Mouse (Mus musculus): Measurements from ENCODE around the gene Map3k11. TPM values are rescaled to one million over a fixed set of nuclear protein-coding genes. Genes with fewer than 3 reads are reported as not detected.

Gene Map3k11
- polyA plus RNA-seq, 1 experiment: 29.7 TPM

GRCm38 (mm10) chr19:5713255-5713654, 24.7 kb downstream of the Map3k11 start:
- no peak for DNase-seq
- Histone ChIP-seq H3K27me3 (ENCODE audit: control insufficient read depth, insufficient read depth, low read length) (no peaks in the 10 kb centered on the region), H3K4me1 (ENCODE audit: control insufficient read depth, insufficient read depth, low read length) (peaks cover 9% of the 10 kb centered on the region), H3K27ac (ENCODE audit: insufficient read depth, low read length) (no peak overlapping the region), H3K4me3 (replicated peaks; ENCODE audit: insufficient read depth, low read depth, low read length) (no peak overlapping the region)
- 70% methylated on average over 5 of the region's 5 CpGs for WGBS
- TF ChIP-seq POLR2A (IDR thresholded peaks at IDR 0.05; ENCODE audit: borderline replicate concordance, insufficient read depth, low read length) (no peak), CTCF (IDR thresholded peaks at IDR 0.05; ENCODE audit: borderline replicate concordance, insufficient read depth, low read depth, low read length) (no peak)

DNA sequence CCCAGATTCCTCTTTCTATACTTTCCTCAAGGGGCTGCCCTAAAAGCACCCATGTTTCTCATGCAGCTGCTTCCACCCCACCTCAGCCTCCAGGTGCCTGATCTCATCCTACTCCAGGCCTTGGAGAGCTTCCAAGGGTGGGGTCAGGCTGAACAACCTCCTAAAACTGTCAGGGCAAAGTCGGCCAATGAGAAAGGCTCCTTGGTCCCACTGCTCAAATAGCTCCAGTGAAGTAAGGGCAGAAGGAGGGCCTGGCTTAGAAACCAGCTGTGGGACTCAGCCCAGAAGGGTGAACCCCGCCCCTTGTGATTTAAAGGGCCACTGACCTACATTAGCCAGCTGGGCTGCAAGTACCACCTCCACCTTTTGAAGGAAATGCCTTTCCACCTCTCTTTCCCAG, 25.2 kb downstream of the Map3k11 start:
- WGBS: 18% methylated on average over 2 of the region's 2 CpGs
- Histone ChIP-seq H3K4me1 (ENCODE audit: control insufficient read depth, insufficient read depth, low read length) (peaks cover 9% of the 10 kb centered on the region), H3K27ac (ENCODE audit: insufficient read depth, low read length) (no peak overlapping the region), H3K27me3 (ENCODE audit: control insufficient read depth, insufficient read depth, low read length) (no peaks in the 10 kb centered on the region), H3K4me3 (replicated peaks; ENCODE audit: insufficient read depth, low read depth, low read length) (no peak overlapping the region)
- DNase-seq: no peak
- TF ChIP-seq CTCF (IDR thresholded peaks at IDR 0.05; ENCODE audit: borderline replicate concordance, insufficient read depth, low read depth, low read length) (no peak), POLR2A (IDR thresholded peaks at IDR 0.05; ENCODE audit: borderline replicate concordance, insufficient read depth, low read length) (no peak)

DNA sequence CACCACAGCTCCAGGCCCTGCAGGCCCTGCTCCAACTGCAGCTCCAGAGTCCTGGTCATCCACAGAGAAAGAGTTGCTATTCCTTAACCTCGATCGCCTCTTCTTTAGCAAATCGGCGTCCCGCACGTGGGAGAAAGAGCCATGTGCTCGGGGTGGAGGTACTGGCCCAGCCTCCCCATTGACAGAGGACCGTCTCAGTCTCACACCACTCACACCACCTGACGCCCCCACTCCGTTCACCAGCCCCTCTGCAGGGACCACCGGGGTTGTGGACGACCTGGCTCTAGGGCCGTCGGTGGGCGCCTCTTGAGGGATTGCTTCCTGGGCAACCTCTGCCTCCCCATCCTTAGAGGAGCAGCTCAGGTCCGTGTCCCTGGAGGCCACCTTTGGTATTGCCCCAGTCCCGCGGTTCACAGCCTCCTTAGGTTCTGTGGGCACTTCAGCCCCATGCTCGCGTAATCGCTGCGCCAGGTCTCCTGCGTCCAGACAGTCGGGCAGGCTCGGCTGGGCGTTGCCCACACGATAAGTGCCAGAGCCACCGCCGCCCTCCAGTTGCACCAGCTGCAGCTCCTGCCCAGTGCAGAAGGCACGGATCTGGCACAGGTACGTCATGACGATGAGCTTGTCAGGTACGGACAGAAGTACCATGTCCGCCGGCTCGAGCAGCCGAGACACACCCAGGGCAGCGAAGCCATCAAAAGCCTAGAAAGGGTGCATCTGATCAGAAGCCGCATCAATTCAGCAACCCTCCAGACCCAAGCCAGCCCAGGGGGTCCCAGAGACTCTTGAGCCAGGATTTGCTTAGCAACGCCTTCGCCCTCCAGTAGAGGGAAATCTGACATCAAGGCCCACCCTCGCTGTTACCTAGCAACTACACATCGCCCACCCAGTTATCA, 27.5 kb downstream of the Map3k11 start:
- TF ChIP-seq POLR2A (IDR thresholded peaks at IDR 0.05; ENCODE audit: borderline replicate concordance, insufficient read depth, low read length): no peak
- TF ChIP-seq CTCF (IDR thresholded peaks at IDR 0.05; ENCODE audit: borderline replicate concordance, insufficient read depth, low read depth, low read length): peak; percentile 45; the same call in 1 of the 2 replicates
- H3K4me3 ChIP-seq (replicated peaks; ENCODE audit: insufficient read depth, low read depth, low read length): peak overlapping the region; percentile 37
- peak; percentile 43 to 55 for DNase-seq

GRCm38 (mm10) chr19:5716955-5717354, 28.4 kb downstream of the Map3k11 start:
- DNase-seq: no peak
- Histone ChIP-seq H3K27ac (ENCODE audit: insufficient read depth, low read length) (no peak overlapping the region), H3K27me3 (ENCODE audit: control insufficient read depth, insufficient read depth, low read length) (no peaks in the 10 kb centered on the region), H3K4me1 (ENCODE audit: control insufficient read depth, insufficient read depth, low read length) (peaks cover 9% of the 10 kb centered on the region), H3K4me3 (replicated peaks; ENCODE audit: insufficient read depth, low read depth, low read length) (no peak overlapping the region)
- 37% methylated on average over 10 of the region's 10 CpGs for WGBS
- no peak for TF ChIP-seq POLR2A (IDR thresholded peaks at IDR 0.05; ENCODE audit: borderline replicate concordance, insufficient read depth, low read length)
- no peak for TF ChIP-seq CTCF (IDR thresholded peaks at IDR 0.05; ENCODE audit: borderline replicate concordance, insufficient read depth, low read depth, low read length)

More for the DNA sequence above, 27.5 kb downstream of the Map3k11 start:
- peaks cover 9% of the 10 kb centered on the region for H3K4me1 ChIP-seq (ENCODE audit: control insufficient read depth, insufficient read depth, low read length)
- no peaks in the 10 kb centered on the region for H3K27me3 ChIP-seq (ENCODE audit: control insufficient read depth, insufficient read depth, low read length)
- WGBS: 32% methylated on average over 43 of the region's 43 CpGs
- no peak overlapping the region for H3K27ac ChIP-seq (ENCODE audit: insufficient read depth, low read length)

GRCm38 (mm10) chr19:5721233-5721632, 32.7 kb downstream of the Map3k11 start:
- no peaks in the 10 kb centered on the region for H3K27me3 ChIP-seq (ENCODE audit: control insufficient read depth, insufficient read depth, low read length)
- no peak for DNase-seq
- no peak overlapping the region for H3K27ac ChIP-seq (ENCODE audit: insufficient read depth, low read length)
- WGBS: 90% methylated on average over 6 of the region's 6 CpGs
- TF ChIP-seq CTCF (IDR thresholded peaks at IDR 0.05; ENCODE audit: borderline replicate concordance, insufficient read depth, low read depth, low read length) (no peak), POLR2A (IDR thresholded peaks at IDR 0.05; ENCODE audit: borderline replicate concordance, insufficient read depth, low read length) (no peak)
- peaks cover 4% of the 10 kb centered on the region; the same call in 1 of the 2 replicates for H3K4me1 ChIP-seq (ENCODE audit: control insufficient read depth, insufficient read depth, low read length)
- H3K4me3 ChIP-seq (replicated peaks; ENCODE audit: insufficient read depth, low read depth, low read length): no peak overlapping the region

GRCm38 (mm10) chr19:5722848-5723425, 34.4 kb downstream of the Map3k11 start:
- WGBS: 90% methylated on average over 7 of the region's 7 CpGs
- H3K4me3 ChIP-seq (replicated peaks; ENCODE audit: insufficient read depth, low read depth, low read length): no peak overlapping the region
- TF ChIP-seq CTCF (IDR thresholded peaks at IDR 0.05; ENCODE audit: borderline replicate concordance, insufficient read depth, low read depth, low read length) (no peak), POLR2A (IDR thresholded peaks at IDR 0.05; ENCODE audit: borderline replicate concordance, insufficient read depth, low read length) (no peak)
- H3K27ac ChIP-seq (ENCODE audit: insufficient read depth, low read length): no peak overlapping the region
- peaks cover 8% of the 10 kb centered on the region; the same call in 1 of the 2 replicates for H3K4me1 ChIP-seq (ENCODE audit: control insufficient read depth, insufficient read depth, low read length)
- DNase-seq: no peak
- no peaks in the 10 kb centered on the region for H3K27me3 ChIP-seq (ENCODE audit: control insufficient read depth, insufficient read depth, low read length)

DNA sequence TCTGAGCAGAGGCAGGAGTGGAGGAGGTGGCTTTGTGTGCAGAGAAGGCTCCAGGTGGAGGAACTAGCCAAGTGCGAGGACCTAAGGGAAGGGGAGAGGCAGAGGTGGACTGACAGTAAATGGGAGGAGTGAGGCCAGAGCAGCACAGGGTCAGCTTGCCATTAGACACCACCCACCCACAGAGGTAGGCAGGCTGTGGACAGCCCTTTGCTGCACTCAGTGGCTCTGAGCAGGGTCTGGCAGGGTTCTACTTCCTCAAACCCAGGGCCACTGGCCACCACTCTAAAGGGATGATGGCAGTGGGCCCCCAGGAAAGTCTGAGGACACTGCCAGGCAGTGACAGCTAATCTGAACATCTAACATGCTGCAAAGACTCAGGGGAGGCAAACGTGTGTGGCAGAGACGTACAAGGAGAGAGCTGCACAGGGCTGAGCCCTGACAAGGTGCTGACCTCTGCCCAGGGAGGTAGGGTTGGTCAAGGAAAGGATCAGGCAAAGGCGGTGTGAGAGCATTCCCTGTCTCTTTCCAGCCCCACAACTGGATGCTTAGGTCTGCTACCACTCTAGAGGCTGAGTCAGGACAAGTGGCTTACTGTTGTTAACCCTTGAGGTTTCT, 35.5 kb downstream of the Map3k11 start:
- Histone ChIP-seq H3K4me1 (ENCODE audit: control insufficient read depth, insufficient read depth, low read length) (peaks cover 8% of the 10 kb centered on the region; the same call in 1 of the 2 replicates), H3K27me3 (ENCODE audit: control insufficient read depth, insufficient read depth, low read length) (no peaks in the 10 kb centered on the region), H3K4me3 (replicated peaks; ENCODE audit: insufficient read depth, low read depth, low read length) (no peak overlapping the region), H3K27ac (ENCODE audit: insufficient read depth, low read length) (no peak overlapping the region)
- DNase-seq: no peak
- WGBS: 53% methylated on average over 4 of the region's 4 CpGs
- TF ChIP-seq CTCF (IDR thresholded peaks at IDR 0.05; ENCODE audit: borderline replicate concordance, insufficient read depth, low read depth, low read length): no peak
- TF ChIP-seq POLR2A (IDR thresholded peaks at IDR 0.05; ENCODE audit: borderline replicate concordance, insufficient read depth, low read length): no peak

All from cerebellum, adult 2 months (tissue).